Mouse (Mus musculus): ENCODE results near the gene Bend4. TPM values are rescaled to one million over a fixed set of nuclear protein-coding genes. Genes with fewer than 3 reads are reported as not detected.

Bend4 gene
- total RNA-seq, 2 experiments from 2014 or later: 7.3 to 7.4 TPM

DNA sequence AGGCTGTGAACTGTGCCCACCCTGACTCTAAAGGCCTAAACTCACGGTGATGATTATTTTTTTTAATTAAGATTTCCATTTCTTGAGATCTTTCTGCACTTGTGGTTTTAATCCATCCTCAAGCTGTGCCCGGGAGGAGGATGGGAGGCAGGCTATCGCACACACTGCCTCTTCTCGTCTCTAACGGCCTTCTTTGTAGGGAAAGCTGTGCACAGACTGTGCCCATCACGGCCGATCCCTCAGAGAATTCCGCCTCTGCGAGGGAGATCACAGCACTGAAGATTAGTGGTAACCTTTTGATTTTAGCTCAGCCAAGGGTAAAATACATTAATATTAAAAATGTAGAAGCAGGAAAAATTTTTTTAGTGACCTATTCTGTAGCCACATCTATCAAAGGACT is 4.8 kb downstream of the Bend4 start:
- no peak for DNase-seq (ENCODE audit: low spot score in 2 of 2)

DNA sequence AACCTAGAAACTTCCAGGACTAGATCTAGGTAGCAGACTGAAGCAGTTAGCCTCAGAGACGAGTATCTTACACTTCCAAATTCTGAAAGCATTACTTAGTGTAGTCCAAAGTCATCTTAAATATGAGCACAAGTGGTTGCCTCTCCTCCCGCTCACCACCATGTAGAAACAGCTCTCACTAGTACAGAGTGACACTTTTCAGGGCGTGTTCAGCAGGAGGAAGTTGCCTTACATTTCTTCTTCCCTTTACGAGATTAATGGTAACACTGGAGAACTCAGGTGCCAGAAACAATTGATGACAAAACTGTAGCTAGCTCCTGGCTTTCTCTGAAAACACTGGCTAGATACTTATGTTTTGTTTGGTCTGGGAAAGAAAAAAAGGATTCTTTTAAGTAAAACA is 8.7 kb downstream of the Bend4 start:
- no peak for DNase-seq (ENCODE audit: low spot score in 2 of 2)

DNA sequence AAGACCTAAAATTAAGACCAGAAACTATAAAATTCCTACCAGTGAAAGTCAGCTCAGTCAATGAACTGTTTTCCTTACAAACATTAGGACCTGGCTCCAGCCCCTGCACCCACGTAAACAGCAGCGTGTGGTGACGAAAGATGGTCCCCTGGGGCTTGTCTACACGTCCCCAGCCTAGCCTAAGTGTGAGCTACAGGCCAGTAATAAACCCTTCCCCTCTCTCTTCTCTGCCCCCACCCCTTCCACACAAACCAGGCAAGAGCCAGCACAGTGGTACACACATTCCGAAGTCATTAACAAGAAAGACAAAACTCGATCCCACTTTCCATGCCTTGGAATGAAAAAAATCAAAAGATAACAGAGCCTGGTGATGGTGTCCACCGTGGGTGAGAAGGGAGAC is 16.6 kb downstream of the Bend4 start:
- no peak for DNase-seq (ENCODE audit: low spot score in 2 of 2)

- no peak for DNase-seq (ENCODE audit: low spot score in 2 of 2)
These were observed 17.7 kb downstream of the Bend4 start for GRCm38 (mm10) chr5:67410426-67410825.

DNA sequence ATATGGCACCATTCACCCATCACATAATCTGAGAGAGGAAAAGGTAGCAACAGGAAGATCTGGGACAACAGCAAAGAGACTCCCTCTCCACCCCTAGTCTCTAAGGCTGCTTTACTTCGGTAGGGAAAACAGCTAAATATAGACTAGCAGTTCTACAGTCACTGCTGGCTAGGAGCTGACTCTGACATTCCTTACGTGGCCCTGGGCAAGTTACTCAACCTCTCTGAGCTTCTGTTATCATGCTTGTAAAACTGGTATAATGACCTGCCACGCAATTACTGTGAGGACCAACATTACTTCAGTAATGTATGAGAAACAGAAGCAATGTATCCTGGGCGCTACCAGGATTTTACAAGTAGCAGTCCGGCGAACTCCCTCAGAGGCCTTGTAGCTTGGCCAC is 19.7 kb downstream of the Bend4 start:
- DNase-seq (ENCODE audit: low spot score in 2 of 2): no peak

GRCm38 (mm10) chr5:67404919-67405318 is 23.2 kb downstream of the Bend4 start:
- DNase-seq (ENCODE audit: low spot score in 2 of 2): no peak

GRCm38 (mm10) chr5:67404380-67404779 is 23.7 kb downstream of the Bend4 start:
- DNase-seq (ENCODE audit: low spot score in 2 of 2): no peak

GRCm38 (mm10) chr5:67401612-67402011 is 26.5 kb downstream of the Bend4 start:
- no peak for DNase-seq (ENCODE audit: low spot score in 2 of 2)

DNA sequence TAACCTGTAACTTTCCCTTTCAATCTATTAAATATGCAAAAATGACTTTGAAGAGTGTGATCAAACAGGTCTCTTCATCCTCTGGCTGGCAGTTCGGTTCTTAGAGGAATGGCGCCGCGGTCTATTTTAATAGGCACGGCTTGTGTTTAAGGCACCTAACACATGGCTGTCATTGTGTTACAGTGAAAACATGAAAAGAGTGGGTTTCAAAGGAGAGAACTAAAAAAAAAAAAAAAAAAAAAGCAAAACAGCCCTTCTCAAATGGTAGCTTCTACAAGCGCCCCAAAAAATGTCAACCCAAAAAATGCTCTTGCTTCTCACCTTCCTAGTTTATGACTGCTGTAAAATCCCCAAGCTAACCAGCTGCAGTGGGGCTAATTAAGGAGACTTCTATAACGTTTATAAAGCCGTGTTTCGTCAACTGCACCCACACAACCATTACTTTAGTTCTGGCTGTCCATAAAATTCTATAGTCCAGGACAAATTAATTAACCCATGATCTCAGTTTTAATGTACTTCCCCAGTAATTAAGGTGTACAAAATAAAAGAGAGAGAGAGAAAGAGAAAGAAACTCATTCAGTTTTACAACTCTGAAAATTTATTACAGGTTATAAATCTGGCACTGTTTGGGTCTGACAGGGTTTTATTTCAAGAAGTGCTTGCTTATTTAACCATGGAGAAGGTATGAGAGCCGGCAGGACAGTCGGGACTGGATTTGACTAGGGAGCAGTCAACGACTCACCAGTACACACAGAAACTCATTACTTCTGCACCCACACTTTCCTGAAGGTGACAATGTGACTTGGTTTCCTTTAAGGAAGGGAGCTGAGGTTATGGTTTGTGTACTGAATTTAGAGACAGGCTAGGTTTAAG is 27.3 kb downstream of the Bend4 start:
- no peak for DNase-seq (ENCODE audit: low spot score in 2 of 2)

DNA sequence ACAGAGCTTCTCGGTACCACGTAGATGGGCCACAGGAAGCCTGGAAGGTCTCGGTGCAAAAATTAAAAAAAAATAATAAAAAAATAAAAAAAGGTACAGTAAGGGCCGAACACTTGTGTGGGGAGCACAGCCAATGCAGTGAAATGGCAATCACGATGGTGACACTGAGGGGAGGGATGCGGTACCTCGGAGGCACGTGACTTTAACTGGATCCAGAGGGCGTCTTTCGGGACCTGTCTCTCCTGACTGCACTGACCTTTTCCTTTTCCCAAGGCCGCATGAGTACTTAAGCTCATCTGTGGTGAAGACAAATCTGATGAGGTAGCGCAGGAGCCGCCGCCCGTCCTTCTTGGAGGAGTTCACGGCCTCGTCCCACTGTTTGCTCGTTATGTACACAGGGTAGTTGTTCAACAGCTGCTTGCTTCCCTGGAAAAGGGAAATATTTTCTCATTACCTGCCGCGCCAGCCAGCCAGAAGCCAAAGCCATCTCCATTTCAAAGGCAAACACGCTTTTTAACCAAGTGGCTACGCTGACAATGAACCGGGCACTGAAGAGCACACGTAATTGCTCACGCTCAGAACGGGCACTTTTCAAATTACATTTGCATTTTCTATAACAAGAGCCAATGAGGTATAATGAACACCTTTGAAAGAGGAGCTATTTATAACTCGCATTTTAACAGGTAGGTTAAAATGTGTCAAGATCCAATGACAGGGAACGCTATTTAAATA is 28.1 kb downstream of the Bend4 start:
- DNase-seq (ENCODE audit: low spot score in 2 of 2): no peak

DNA sequence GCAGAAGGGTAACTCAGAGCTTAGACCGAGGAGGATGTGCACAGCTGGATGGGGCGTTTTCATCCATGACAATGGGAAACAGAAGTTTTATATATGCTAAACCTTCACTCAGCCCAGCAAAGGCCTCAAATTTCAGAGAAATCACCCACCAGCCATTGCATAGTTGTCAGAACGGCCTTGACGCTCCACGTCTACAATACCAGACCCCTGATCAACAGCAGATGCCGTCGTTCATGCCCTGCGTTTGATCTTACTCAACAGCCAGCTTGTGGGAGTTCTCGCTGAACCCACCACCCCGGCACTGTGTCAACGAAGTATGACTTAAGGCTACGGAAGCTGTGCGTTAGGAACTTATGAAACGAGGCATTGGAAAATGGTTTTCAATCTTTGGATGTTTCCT is 30.9 kb downstream of the Bend4 start:
- DNase-seq (ENCODE audit: low spot score in 2 of 2): no peak

DNA sequence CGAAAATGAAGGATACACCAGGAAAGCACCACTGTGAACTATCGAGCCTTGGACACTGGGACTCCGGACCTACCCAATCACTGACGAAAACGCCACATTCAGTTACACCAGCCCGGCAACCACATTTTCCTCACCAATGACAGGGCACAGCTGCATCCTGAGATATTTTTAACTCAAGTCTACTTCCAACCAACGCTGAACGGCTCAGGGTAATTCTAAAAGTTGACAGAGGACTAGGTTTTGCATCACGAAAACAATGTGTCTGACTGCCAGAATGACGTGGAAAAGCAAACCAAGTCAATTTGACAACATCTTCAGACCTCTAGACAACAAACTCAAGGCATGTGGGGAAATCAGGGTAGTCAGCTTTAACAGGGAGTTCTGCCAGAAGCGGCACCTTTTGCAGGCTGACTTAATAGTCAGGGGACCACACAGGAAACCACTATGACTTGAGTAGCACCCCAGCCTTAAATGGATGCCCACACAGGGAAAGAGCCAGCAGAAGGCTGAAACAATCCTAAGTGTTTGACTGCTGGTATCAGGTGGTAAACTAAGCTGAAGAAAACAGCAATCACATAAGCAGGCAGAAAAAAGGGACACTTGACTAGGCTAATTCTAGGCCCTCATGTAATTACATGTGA is 32.8 kb downstream of the Bend4 start:
- DNase-seq (ENCODE audit: low spot score in 2 of 2): no peak

DNA sequence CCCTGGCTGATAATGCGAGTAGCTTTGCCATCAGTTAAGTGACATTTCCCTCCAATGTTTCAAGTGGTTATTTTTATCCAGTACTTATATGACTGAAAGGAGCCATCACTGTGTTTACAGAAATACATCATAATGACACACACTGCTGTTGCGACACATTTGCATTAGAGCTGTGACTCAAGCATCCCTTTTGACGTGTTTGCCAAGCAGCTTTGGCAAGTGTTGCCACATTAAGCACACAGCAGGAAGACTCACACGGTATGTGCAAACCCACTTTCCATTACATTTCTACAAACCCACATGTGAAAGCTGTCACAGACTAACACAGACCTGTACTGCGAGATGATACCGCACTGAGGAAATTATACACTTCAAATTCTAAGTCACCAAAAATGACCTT is 34.2 kb downstream of the Bend4 start:
- DNase-seq (ENCODE audit: low spot score in 2 of 2): no peak

DNA sequence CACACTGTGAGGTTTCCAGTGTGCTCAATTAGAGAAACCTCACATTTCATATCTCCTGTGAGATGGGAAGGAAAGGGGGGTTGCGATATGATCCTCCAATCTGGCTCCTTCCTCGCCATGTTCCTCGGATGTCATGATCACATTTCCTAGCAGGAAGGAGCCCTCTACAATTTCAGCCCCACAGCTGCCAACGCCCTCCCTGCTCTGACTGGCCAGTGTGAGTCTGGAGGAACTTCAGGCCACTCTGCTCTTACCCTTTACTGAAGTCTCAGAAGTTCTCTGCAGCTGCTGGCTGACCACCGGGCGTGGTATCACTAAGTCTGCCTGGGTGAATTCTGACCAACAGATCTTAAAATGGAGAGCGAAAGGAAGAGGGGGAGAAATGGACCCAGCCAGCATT is 45.6 kb downstream of the Bend4 start:
- no peak for DNase-seq (ENCODE audit: low spot score in 2 of 2)

GRCm38 (mm10) chr5:67381690-67382089 is 46.4 kb downstream of the Bend4 start:
- DNase-seq (ENCODE audit: low spot score in 2 of 2): no peak

- DNase-seq (ENCODE audit: low spot score in 2 of 2): no peak
These were observed 51.0 kb downstream of the Bend4 start for GRCm38 (mm10) chr5:67377044-67377621.

- no peak for DNase-seq (ENCODE audit: low spot score in 2 of 2)
These were observed 65.2 kb downstream of the Bend4 start for GRCm38 (mm10) chr5:67362931-67363330.

DNA sequence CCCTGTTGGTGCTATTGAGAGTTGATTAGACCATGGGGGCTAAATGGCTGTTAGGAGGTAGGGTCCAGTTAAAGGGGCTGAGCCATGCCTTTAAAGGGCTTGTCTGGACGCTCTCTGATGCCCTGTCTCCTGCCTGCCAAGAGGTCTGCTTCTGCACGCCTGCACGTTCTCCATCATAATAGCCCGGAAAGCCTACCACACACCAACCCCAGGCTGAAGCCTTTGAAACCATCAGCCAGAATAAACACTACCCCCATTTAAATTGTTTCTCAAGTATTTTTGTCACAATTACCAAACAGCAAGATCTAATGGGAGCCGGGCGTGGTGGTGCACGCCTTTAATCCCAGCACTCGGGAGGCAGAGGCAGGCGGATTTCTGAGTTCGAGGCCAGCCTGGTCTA is 65.8 kb downstream of the Bend4 start:
- DNase-seq (ENCODE audit: low spot score in 2 of 2): no peak

- DNase-seq (ENCODE audit: low spot score in 2 of 2): peak; percentile 53 to 72
These were observed 79.2 kb downstream of the Bend4 start for GRCm38 (mm10) chr5:67348949-67349348.

GRCm38 (mm10) chr5:67347060-67347459 is 81.0 kb downstream of the Bend4 start:
- no peak for DNase-seq (ENCODE audit: low spot score in 2 of 2)
